Mouse (Mus musculus) gastrocnemius, postnatal 4 days (tissue): ENCODE measurements at regions not wholly inside any gene's neighbourhood (a gene's known extent, or its start where the extent isn't known, plus 50 kb on each side); places are given as distances from the start of the nearest gene placed in this dataset.

Experiments
- DNase-seq, 2 experiments: peaks; one replicate each; pipeline ENCODE4 v3.0.0; 2021 to 2022; ENCODE audit warnings: low spot score in 2 of 2, mixed read lengths in 2 of 2

GRCm38 (mm10) chr10:91591398-91591811 lies 410.3 kb upstream of the Tmpo start:
- DNase-seq: no peak

GRCm38 (mm10) chr10:91583204-91583603 lies 402.1 kb upstream of the Tmpo start:
- no peak for DNase-seq

DNA sequence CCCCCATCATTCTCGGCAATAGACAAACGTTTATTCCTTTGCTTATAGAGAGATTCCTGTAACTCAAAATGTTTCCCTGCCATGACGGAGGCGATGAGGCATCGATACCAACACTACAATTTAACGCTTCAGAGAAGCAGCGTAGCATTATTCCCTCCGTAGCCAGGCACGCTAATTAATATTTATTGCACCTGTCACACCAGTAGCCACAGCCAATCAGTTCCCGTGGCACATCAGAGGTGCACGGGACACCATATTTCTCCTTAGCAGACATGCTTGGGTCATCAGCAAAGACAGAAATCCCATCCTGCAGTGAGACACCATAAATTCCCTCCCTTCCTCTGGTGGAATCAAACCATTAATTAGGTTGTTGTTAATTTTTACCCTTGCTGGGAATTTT lies 399.8 kb upstream of the Tmpo start:
- no peak for DNase-seq

DNA sequence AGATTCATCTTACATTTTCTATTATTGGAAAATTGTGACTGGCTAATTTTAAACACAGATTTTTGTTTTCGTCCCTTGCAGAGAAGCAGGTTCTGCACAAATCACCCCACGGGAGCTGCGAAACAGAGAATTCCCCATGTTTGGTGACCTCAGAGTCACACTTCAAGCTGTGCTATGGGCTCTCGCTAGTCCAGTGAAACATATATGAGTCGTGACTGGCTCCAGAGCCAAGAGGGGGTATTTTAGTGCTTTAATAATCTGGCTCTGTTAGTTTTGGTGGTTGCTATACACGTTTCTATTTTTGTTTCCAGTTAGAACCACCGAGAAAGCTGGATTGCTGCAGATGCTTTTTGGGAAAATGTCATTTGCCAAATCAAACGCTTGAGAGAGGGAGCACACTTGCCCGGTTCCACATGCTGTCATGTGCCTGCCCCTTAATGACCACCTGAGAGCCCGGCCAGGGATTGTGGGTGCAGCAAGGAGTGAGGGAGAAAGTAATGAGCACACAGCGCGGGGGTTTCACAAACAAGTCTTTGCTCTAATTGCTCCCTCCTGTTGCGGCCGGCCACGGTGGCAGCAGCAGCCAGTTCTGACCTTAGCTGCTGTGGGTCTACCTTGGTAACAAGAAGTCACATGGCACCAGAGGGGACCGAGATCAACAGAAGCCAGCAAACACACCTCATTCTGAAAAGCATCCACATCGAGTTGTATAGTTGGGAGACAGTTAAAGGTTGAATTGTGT lies 394.4 kb upstream of the Tmpo start:
- DNase-seq: no peak

- no peak for DNase-seq
These were observed 391.7 kb upstream of the Tmpo start for GRCm38 (mm10) chr10:91572796-91573195.

DNA sequence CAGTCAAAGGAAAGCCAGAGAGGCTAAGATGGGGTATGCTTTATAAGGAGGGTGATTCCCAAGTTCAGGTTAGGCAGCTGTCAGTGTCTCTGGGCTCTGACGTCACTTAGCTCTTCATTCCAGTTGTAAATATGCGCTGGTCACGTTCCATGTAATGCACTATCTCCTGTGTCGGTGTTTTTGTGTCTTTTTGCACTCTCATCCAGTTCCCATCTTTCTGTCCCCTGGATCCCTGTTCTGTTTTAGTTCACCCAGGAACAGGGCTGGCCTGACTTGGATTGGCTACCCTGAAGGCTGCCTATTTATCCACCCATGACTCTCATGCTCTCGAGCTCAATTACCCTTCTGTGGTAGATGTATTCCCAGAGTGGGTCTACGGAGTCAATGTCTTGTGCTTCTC lies 387.9 kb upstream of the Tmpo start:
- DNase-seq: no peak

DNA sequence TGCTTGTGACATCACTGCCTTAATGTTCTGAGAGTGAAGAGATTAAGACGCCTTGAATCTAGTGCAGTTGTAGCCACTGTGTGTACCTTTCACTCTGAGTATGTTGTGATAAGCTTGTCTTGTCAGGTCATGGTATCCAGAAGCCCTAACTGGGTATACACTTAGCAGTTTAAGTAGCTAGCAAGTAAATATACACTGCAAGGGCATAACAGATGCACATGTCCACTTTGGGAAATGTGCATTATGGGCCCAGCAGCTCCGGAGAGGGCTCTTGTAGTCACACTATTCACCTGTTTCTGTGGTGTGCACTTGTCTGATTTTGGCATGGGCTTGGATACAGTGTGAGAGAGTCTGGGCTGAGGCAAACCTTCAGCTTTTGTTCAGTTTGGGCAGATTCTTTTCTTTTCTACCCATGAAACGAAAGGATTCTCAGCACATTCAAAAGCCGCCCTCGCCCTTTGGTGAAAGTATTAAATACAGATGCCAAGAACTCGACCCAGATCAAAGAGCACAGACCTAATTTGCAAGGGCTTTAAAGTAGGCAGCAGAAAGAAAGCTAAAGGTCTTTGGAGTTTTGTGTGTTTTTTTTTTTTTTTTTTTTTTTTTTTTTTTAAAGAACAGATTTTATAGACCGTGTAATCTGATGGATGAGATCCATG lies 385.1 kb upstream of the Tmpo start:
- no peak for DNase-seq

- no peak for DNase-seq
These were observed 378.2 kb upstream of the Tmpo start for GRCm38 (mm10) chr10:91559307-91559706.

- no peak for DNase-seq
These were observed 367.0 kb upstream of the Tmpo start for GRCm38 (mm10) chr10:91548071-91548470.

DNA sequence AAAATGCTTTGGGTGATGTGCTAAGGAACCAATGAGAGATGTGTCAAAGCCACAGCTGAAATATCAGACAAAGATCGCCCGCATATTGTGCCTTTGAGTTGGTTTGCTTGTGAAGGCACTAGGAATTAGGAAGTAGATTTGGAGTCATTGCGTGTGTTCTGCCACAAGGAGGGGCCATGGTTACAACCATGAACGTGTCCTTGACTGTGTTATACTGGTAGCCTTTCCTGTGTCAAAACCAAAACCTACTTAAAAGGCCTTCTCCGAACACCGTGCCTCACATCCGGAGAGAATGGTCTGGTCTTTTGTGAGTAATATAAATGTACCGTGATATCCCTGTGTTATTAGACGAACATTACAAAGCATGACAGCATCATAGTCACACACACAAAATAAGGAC lies 365.0 kb upstream of the Tmpo start:
- DNase-seq: no peak

GRCm38 (mm10) chr10:91545421-91545820 lies 364.3 kb upstream of the Tmpo start:
- no peak for DNase-seq

DNA sequence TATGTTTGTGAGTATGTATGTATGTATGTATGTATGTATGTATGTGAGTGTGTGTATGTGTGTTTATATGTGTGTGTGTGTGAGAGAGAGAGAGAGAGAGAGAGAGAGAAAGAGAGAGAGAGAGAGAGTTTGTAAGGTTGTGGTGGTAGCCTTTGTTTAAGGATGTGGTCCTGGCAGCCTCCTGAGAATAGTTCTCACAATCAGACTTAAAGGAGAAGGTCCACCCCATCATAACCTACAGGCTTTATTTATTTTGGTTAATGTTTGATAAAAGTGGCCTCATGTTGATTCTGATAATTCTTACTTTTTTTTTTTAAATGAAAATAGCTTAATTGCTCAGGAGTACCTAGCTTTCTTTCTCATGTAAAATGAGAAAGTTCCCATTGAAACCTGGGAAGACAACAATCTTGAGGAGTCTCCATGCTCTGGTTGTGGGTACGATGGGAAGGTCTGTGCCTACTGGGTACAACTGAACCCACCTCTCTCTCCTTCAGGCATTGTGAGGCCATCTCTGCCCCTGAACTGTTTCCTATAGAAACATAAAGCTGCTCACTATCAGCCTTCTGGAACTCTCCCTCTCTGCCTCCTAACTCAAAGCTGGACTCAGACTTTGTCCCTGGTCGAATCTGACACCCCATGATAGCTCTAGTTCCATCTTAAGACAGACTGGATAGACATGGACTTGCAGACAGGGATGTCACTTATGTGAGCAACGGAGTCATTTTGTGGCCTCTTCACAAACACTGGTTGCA lies 362.2 kb upstream of the Tmpo start:
- DNase-seq: no peak

- DNase-seq: no peak
These were observed 361.1 kb upstream of the Tmpo start for GRCm38 (mm10) chr10:91542201-91542604.

- no peak for DNase-seq
These were observed 356.1 kb upstream of the Tmpo start for GRCm38 (mm10) chr10:91537241-91537640.

DNA sequence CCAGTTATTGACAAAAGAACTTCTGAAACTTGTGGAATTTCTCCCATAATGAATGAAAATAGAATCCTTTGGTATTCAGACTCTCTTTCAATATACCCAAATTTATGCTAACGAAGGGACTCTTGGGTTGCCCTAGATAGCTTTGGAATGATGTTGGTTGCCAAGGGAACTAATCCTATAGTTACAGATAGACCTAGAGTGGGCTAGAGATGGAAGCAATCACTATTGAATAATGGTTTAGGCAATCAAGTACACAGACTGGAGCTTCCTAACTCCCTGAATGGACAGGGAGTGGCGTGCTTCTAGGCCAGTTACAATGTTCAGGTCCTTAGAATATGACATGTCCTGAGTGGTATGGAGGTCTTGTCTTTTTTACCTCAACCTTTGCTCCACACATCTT lies 354.3 kb upstream of the Tmpo start:
- no peak for DNase-seq

GRCm38 (mm10) chr10:91528305-91528704 lies 347.2 kb upstream of the Tmpo start:
- no peak for DNase-seq

GRCm38 (mm10) chr10:91521168-91521567 lies 340.1 kb upstream of the Tmpo start:
- no peak for DNase-seq

DNA sequence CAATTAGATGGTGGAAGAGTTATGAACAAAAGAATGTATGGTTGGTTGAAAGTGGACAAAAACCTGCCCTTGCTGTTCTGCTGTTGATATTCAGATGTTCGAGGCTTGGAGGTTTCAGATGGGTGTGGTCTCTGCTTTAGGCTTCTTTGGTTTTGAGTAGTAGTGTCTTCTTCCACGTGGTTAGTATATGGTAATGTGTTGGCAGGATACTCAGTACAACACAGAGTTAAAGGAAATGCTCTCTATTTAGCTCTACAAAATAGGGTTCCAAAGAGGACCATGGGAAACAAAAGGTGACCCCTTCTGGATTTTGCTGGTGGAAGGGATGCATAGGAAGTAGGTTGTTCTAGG lies 333.9 kb upstream of the Tmpo start:
- no peak for DNase-seq

GRCm38 (mm10) chr10:91514163-91515020 lies 333.3 kb upstream of the Tmpo start:
- DNase-seq: no peak

- DNase-seq: no peak
These were observed 325.9 kb upstream of the Tmpo start for GRCm38 (mm10) chr10:91507038-91507437.

- no peak for DNase-seq
These were observed 323.8 kb upstream of the Tmpo start for GRCm38 (mm10) chr10:91504891-91505290.
